Mouse (Mus musculus): Measurements from ENCODE around the gene Nos1ap. TPM values are rescaled to one million over a fixed set of nuclear protein-coding genes. Genes with fewer than 3 reads are reported as not detected.
A peak's percentile ranks its signal among the peaks of the same experiment; 100 is the strongest.

The Nos1ap gene
- total RNA-seq, 2 experiments from 2014 or later: 17.4 to 23.6 TPM

DNA sequence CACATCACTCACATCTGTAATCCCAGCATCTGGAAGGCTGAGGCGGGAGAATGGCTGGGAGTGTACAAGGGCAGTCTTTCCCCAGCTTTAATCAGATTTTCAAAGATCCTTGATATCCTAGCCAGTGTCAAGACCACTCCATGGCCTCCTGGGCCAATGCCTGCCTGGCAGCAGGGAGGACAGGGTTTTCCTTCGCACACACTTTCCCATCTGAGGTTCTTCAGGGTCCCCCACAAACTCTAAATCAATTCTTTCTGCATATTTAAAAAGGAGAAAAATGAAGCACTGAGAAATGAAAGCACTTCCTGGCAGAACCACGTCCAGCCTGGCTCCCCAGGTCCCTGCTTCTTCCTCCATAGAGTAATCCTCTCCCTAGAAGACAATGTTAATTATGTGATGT, 225.9 kb downstream of the Nos1ap start:
- no peak for DNase-seq

GRCm38 (mm10) chr1:170360183-170360915, 229.3 kb downstream of the Nos1ap start:
- DNase-seq: no peak

- DNase-seq: no peak
These were observed 236.3 kb downstream of the Nos1ap start for GRCm38 (mm10) chr1:170353335-170353734.

GRCm38 (mm10) chr1:170351080-170351479, 238.6 kb downstream of the Nos1ap start:
- no peak for DNase-seq

DNA sequence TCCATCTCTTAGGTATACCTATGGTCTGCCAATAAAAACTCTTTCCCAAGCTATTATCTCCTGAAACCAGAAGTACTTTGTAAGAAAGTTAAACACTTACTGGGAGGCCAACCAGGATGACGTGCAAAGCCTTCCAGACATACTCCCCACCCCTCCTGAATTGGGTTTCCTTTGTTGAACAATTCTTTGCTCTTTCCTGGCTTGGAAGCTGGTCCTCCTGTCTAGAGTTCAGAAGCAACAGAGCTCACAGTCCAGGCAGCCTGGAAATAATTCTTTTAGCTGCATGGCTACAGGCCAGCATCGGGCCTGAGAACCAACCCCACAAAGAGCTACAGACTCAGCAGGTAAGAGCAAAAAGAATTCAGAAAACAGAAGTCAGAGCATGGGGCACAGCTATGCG, 243.4 kb downstream of the Nos1ap start:
- DNase-seq: peak; percentile 5 to 27

- no peak for DNase-seq
These were observed 245.8 kb downstream of the Nos1ap start for GRCm38 (mm10) chr1:170343906-170344305.

- DNase-seq: no peak
These were observed 246.6 kb downstream of the Nos1ap start for GRCm38 (mm10) chr1:170343081-170343480.

- DNase-seq: no peak
These were observed 249.7 kb downstream of the Nos1ap start for GRCm38 (mm10) chr1:170339943-170340342.

DNA sequence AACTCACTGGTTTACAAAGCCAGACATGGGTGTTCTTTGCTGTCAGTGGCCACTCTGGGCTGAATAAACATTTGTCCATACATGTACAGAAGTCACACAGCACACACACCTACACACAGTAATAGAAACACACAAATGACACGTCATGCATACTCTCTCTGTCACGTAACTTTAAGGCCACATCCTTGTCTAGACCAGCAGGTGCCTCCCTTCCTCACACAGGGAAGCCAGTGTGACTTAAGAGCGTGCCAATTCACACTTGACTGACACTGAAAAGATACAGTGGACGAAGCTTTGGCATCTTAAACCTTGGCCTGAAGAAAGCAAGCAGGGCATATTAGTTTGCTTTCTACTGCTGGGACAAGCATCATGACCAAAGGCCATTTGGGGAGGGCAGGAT, 256.9 kb downstream of the Nos1ap start:
- DNase-seq: no peak

DNA sequence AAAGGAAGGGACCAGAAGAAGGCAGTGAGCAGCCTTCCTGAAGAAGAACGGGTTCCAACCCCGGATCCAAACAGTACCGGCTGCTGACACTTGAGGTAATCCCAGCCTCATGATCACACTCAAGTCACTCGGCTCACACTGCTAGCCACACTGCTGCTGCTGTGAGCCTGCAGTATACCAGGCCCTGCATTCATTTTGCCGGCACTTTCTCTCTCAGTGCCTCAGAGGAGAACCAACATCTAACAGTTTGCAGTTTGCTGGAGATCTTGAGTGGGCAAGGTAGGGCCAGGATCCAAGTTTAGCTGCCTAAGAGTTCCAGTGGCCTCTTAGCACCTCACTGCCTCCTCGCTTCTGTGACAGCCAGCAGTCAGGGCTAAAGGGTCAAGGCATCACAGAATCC, 257.7 kb downstream of the Nos1ap start:
- DNase-seq: no peak

DNA sequence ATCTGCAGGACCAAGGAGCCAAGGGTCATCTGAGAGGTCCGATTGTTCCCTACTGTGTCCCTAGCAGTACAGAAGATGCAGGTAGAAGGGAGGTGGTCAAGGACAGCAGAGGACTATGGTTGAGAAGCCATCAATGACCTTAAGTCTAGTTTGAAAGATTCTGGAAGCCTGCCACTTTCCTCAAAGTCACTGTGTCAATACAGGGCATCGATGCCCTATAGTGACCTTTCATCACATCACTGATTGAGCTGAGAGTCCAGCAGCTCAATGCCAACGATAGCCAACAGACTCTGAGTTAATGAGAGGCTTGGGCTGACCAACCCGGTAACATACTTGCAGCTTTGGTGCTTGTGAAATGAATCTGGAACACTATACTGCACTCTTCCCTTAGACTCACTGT, 264.4 kb downstream of the Nos1ap start:
- DNase-seq: no peak

DNA sequence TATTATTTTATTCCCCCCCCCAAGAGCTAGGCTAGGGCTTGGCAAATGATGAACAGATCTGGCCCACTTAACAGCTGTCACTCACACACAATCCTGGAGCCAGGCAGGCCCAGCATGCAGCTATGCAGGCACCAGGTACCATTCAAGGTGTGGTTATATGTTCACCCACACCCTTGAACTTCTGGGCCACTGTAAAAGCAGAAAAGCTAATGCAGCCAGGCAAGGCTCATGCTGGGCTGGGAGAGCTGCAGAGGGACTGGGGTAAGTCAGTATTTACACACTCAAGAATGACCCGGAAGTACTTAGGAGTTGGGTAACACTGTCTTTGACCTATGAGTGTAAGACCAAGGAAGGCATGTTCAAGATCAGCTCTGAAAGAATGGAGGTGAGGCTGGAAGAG, 265.3 kb downstream of the Nos1ap start:
- no peak for DNase-seq

- no peak for DNase-seq
These were observed 266.7 kb downstream of the Nos1ap start for GRCm38 (mm10) chr1:170323001-170323400.

DNA sequence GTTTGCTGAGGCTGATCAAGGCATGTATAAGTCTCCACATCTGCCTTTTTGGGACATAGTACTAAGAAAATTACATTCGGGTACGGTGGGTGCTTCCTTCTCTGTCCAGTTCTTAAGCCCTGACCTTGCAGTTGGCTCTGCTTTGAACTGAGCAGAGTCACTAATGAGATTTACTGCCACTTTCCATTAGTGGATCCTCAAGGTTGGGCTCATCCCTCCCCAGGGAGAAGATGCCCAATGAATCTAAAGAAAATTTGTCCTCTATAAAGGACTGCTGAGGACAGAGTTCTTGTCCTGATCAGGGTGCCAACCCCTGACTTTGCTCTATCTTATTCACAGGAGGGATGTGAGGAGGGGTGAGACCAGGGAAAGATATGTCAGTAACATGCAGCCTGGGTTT, 267.6 kb downstream of the Nos1ap start:
- no peak for DNase-seq

GRCm38 (mm10) chr1:170311431-170311830, 278.2 kb downstream of the Nos1ap start:
- DNase-seq: no peak

GRCm38 (mm10) chr1:170308503-170308902, 281.2 kb downstream of the Nos1ap start, which contains the start of gene Spata46:
Gene Spata46 (plus strand): TSS chr1:170308803.
- DNase-seq: no peak

DNA sequence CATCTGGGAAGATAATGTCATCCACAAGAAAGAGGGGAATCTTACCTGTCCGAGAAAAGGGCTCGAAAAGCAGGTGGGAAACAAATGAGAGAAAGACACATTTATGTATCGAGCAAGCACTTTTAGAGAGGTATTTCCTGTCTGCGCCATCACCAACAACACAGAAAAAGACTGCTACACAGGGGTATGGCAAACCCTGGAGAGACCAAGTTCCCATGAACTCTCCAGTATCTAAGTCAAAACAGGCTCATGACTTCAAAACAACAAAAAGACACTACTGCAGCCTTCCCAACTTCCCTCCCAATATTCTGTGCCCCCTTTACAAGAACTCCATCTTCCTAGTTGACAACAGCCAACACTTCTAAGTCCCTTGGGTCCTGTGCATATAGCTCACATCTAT, 283.4 kb downstream of the Nos1ap start, which contains the start of gene Gm7694:
Gene Gm7694, minus strand, starts transcription at position 101 of the 400 bp plus-strand sequence.
- no peak for DNase-seq

DNA sequence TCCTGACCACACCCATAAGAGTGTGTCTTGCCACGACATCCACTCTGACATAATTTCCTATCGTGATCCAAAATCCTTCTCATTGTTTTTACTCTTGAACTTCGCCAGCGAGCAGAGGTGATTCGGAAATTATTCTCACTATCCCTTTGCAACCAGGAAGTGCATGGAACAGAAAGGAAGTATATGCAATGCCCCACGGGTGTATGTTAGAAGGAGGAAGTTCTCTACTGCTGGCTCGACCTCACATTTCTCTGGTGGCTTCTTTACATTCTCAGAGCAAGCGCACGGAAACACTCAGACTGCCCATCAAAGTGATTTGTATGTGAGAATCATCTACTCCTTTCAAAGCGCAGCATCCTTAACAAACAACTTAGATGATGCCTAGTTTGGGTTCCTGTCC, 284.7 kb downstream of the Nos1ap start:
- no peak for DNase-seq

DNA sequence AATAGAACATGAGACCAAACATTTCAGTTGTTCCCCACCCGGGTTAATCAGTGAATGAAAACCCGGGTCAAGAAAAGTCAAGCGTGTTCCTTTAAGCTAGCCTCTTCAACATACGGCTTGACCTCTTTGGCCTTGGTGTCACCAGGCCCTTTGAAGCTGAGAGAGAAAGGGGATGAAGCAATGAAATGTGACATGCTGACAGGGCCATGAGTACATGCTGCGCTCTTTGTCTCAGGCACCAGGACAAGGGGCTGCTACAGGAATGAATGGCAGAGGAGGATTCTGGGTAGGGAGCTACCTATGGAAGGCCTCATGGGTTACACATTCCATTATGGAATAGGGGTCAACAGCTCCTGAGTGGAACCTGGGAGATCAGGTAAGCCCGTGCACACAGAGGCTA, 286.6 kb downstream of the Nos1ap start:
- no peak for DNase-seq

GRCm38 (mm10) chr1:170302456-170302855, 287.2 kb downstream of the Nos1ap start:
- no peak for DNase-seq

DNA sequence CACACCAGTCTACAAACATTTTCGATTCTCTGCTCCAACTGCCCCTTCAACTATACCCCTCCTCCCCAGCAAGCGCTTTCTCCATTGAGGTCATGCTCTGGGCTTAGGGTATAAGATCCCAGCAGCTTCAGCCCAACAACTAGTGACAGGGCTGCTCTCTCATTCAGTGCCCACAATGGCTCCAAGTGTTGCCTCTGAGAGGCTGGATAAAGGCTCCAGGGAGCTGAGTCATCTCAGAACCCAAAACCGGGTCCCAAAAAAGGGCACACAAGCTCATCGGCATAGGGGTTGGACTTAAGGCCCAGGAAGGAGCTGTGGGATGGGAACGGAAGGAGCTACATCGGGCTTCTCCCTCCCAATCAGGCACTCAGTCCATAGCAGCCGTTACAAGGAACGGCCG, 288.0 kb downstream of the Nos1ap start:
- DNase-seq: no peak

GRCm38 (mm10) chr1:170299496-170299895, 290.2 kb downstream of the Nos1ap start:
- DNase-seq: no peak

DNA sequence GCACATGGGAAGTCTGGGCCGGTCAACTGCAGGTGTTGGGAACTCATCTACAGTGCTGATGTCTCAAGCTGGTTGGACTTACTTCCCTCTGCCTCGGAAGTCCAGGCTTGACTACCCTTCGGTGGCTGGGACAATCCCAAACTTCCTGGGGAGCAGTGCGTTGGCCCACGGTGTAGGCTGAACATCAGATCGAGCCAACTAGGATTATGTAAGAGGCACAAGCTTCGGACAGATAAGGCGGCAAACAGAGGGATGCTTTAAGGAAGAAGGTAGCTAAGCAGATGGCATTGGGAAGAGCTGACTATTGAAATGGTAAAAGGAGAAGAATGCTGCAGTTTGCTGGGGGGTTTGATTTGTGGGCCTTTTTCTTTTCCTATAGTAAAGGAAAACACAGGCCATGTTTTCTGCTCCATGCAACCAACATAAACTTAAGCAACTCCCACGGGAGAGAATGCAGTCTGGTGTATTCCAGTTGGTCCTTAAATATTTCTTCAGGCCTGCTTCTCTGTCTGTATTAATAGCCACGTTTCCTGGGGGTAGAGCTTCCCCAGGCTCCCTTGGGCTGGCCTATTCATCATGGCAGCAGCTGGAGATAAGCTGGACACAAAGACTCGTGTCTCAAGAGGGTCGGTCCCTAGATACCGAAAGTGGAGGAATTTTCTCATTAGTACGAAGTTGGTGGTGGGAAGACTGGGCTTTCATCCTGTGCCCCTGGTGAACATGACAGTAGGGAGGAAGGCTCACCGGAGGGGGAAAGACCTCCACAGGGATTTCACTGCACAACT, 294.7 kb downstream of the Nos1ap start:
- DNase-seq: no peak

- DNase-seq: no peak
These were observed 296.4 kb downstream of the Nos1ap start for GRCm38 (mm10) chr1:170293257-170293656.

All from heart, adult 18-20 months (tissue).